Mouse (Mus musculus): ENCODE data around the gene Hemk1. TPM values are rescaled to one million over a fixed set of nuclear protein-coding genes. Genes with fewer than 3 reads are reported as not detected.

Gene Hemk1
- total RNA-seq, 2 experiments from 2014 or later = 14.3 to 16.6 TPM

- intact Hi-C loops (cut with DNase I) = no loop called here
- DNase-seq (ENCODE audit: extremely low spot score in 1 of 2, low spot score in 2 of 2) = no peak
These were observed 56.7 kb downstream of the Hemk1 start for GRCm38 (mm10) chr9:107281241-107281987.

DNA sequence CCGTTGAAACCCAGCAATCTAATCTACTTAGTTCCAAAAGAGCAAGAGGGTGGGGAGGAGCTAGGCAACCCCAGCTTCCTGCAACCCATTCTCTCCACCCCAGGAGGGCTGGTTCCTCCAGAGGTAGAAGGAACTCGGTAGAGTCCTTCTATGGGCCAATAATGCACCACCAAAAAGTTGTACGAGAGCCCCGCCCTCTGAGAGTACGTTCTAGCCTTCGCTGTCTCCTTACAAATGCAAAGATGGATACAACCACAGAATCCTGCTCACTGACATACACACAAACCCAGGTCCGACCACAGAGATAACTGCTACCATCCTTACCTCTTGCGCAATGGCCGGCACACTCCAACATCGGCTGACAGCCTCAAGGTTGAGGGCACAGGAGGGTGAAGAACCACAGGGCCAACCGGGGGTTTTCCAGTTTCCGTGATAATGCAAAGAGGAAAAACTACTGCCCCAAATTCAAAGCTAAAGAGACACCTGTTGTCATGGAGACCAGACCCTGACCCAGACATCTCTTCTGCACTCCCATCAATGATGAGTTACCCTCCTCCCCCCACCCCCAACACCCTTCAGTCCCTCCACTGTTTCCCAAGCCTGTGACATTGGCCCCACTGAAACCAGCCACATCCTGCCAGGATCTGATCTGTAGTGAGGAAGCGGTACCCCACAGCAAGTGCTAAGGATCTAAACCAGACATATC lies 57.7 kb downstream of the Hemk1 start:
- DNase-seq (ENCODE audit: extremely low spot score in 1 of 2, low spot score in 2 of 2) = no peak
- intact Hi-C loops (cut with DNase I) = no loop called here

GRCm38 (mm10) chr9:107279378-107280321 lies 58.5 kb downstream of the Hemk1 start:
- intact Hi-C loops (cut with DNase I) = loop anchor here (5.0 kb wide), 1 partner anchor 377 kb away; no protein-coding TSS in a partner anchor
- peak in 1 of 2 experiments; percentile 69 for DNase-seq (ENCODE audit: extremely low spot score in 1 of 2, low spot score in 2 of 2)

- intact Hi-C loops (cut with DNase I) = loop anchor here (5.0 kb wide), 1 partner anchor 376 kb away; no protein-coding TSS in a partner anchor
- peak; percentile 41 to 52 for DNase-seq (ENCODE audit: extremely low spot score in 1 of 2, low spot score in 2 of 2)
These were observed 59.4 kb downstream of the Hemk1 start for GRCm38 (mm10) chr9:107278527-107279377.

DNA sequence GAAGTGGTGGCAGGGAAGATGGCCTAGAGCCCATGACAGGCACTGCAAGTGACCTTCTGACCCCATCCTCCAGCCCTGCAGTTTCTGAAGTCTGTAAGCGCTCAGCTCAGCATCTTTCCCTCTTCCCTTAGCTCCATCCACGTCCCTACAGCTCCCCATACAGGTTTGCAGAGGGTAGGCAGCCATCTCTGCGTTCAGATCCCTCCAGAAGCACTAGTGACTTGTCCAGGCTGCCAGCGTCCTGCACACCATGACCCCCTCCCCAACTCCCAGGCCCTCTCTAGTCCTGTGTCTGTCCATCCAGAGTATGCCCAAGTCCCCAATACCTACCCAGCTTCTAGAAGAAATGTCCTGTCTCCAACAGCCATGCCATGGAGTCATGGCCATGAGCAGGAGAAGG lies 60.0 kb downstream of the Hemk1 start:
- DNase-seq (ENCODE audit: extremely low spot score in 1 of 2, low spot score in 2 of 2) = no peak
- intact Hi-C loops (cut with DNase I) = loop anchor here (5.0 kb wide), 1 partner anchor 376 kb away; no protein-coding TSS in a partner anchor

DNA sequence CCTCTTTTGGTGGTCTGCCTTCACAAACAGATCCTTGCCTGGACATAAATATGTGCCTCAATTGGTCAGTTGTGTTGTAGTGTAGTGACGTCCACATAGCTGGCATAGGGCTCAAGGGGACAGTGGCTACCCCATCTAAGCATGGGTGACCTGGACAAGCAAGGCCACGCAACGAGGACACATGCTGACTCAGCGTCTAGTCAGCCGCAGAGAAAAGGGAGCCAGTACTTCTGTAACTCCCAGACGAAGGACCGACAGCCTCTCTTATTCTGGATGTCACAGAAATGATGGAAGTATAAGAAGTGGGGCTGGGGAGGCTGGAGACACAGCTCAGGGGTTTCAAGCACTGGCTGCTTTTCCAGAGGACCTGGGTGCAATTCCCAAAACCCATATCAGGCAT lies 60.5 kb downstream of the Hemk1 start:
- no peak for DNase-seq (ENCODE audit: extremely low spot score in 1 of 2, low spot score in 2 of 2)
- intact Hi-C loops (cut with DNase I) = loop anchor here (5.0 kb wide), 1 partner anchor 375 kb away; no protein-coding TSS in a partner anchor

Other genes starting within 250 kb of the Hemk1 start
- gene Dock3, start 106.4 kb downstream of the Hemk1 start, total RNA-seq (2021) = 100 to 1,000 TPM; 168 to 173 TPM
- 1 to 10 TPM; 1.9 to 2.7 TPM for gene Mapkapk3, start 48.5 kb downstream of the Hemk1 start, total RNA-seq (2021)
- 10 to 100 TPM in 1 of 2 experiments, 1 to 10 TPM in 1; 9.4 to 11.8 TPM for gene Cish, start 42.3 kb downstream of the Hemk1 start, total RNA-seq (2021)
- gene 6430571L13Rik, start 2.3 kb upstream of the Hemk1 start, total RNA-seq (2021) = 1 to 10 TPM; 4.0 TPM
- gene Cacna2d2, start 61.3 kb upstream of the Hemk1 start, total RNA-seq (2021) = 10 to 100 TPM; 33.8 to 37.8 TPM
- 10 to 100 TPM; 31.8 to 35.7 TPM for gene Tmem115, start 195.6 kb upstream of the Hemk1 start, total RNA-seq (2021)
- gene Cyb561d2, start 203.8 kb upstream of the Hemk1 start, total RNA-seq (2021) = 10 to 100 TPM; 19.0 to 21.4 TPM
- 10 to 100 TPM; 34.1 to 37.8 TPM for gene Nprl2, start 203.9 kb upstream of the Hemk1 start, total RNA-seq (2021)
- 1 to 10 TPM; 1.8 to 2.9 TPM for gene Zmynd10, start 208.9 kb upstream of the Hemk1 start, total RNA-seq (2021)
- 10 to 100 TPM; 14.7 to 14.9 TPM for gene Rassf1, start 213.2 kb upstream of the Hemk1 start, total RNA-seq (2021)
- 10 to 100 TPM; 71.6 to 76.6 TPM for gene Tusc2, start 224.9 kb upstream of the Hemk1 start, total RNA-seq (2021)
- 10 to 100 TPM; 13.2 to 20.1 TPM for gene Hyal2, start 229.6 kb upstream of the Hemk1 start, total RNA-seq (2021)
- gene Hyal1, start 238.6 kb upstream of the Hemk1 start, total RNA-seq (2021) = 1 to 10 TPM; 3.1 to 4.3 TPM
- gene Naa80, start 240.5 kb upstream of the Hemk1 start, total RNA-seq (2021) = 1 to 10 TPM; 9.3 to 9.8 TPM
- 1 to 10 TPM in 1 of 2 experiments, under 1 TPM in 1; 0.99 to 1.4 TPM for gene Hyal3, start 242.5 kb upstream of the Hemk1 start, total RNA-seq (2021)
- 10 to 100 TPM; 10.1 to 12.5 TPM for gene Ifrd2, start 249.3 kb upstream of the Hemk1 start, total RNA-seq (2021)